Mouse (Mus musculus): ENCODE measurements around the gene R3hdm2. TPM values are rescaled to one million over a fixed set of nuclear protein-coding genes. Genes with fewer than 3 reads are reported as not detected.

Gene R3hdm2
- total and polyA plus RNA-seq, 3 experiments, result 8.2 to 60.6 TPM; not detected in 1

- TF ChIP-seq GABPA (IDR thresholded peaks at IDR 0.05; ENCODE audit: low read depth, low read length), result no peak
- TF ChIP-seq TBP (IDR thresholded peaks at IDR 0.05; ENCODE audit: low read depth, low read length), result no peak
- TF ChIP-seq SIN3A (IDR thresholded peaks at IDR 0.05; ENCODE audit: low read length), result peak; percentile 54
- TF ChIP-seq EP300 (IDR thresholded peaks at IDR 0.05; ENCODE audit: low read depth in 1 of 2, low read length in 2 of 2), result peak in 1 of 2 experiments; percentile 43; a peak in 2 of 4 replicates
- no peak for TF ChIP-seq POLR2AphosphoS5 (IDR thresholded peaks at IDR 0.05; ENCODE audit: borderline replicate concordance, low read depth, low read length)
- TF ChIP-seq MYC (IDR thresholded peaks at IDR 0.05; ENCODE audit: low read depth, low read length), result no peak
- no peak for TF ChIP-seq KAT2A (conservative IDR thresholded peaks at IDR 0.05; ENCODE audit: low read depth, low read length)
- TF ChIP-seq ZC3H11A (IDR thresholded peaks at IDR 0.05; ENCODE audit: low read depth, low read length), result 0 out of 2 replicates have a peak, but pooled peaks have one; percentile 17
- no peak for TF ChIP-seq MEF2A (IDR thresholded peaks at IDR 0.05; ENCODE audit: extremely low read depth, insufficient replicate concordance, low read depth, low read length, poor library complexity, severe bottlenecking)
- TF ChIP-seq HCFC1 (IDR thresholded peaks at IDR 0.05; ENCODE audit: low read depth, low read length), result peak; percentile 71
- TF ChIP-seq E2F4 (IDR thresholded peaks at IDR 0.05; ENCODE audit: borderline replicate concordance, low read depth, low read length), result no peak
Measured at GRCm38 (mm10) chr10:127513501-127514091, 133.5 kb downstream of the R3hdm2 start (continued).

GRCm38 (mm10) chr10:127514111-127514698, 134.1 kb downstream of the R3hdm2 start:
- Histone ChIP-seq H3K79me2 (ENCODE audit: control insufficient read depth, insufficient read depth, low read length, poor library complexity) (peaks cover under 1% of the 10 kb centered on the region), H3K27ac (ENCODE audit: control insufficient read depth, low read depth, low read length) (peak overlapping the region; percentile 83), H3K27me3 (ENCODE audit: control insufficient read depth in 1 of 2, insufficient read depth in 2 of 2, low read length in 2 of 2) (no peaks in the 10 kb centered on the region), H3K9ac (ENCODE audit: control insufficient read depth, low read depth, low read length, poor library complexity, severe bottlenecking) (peak overlapping the region; percentile 65), H3K36me3 (ENCODE audit: control insufficient read depth in 1 of 2, insufficient read depth in 2 of 2, low read length in 2 of 2) (peaks cover 0 to 12% of the 10 kb centered on the region in 2 experiments; a peak in 2 of 4 replicates), H3K4me1 (ENCODE audit: control insufficient read depth in 1 of 2, insufficient read depth in 2 of 2, low read length in 2 of 2) (peaks cover 0 to 35% of the 10 kb centered on the region in 2 experiments; a peak in 3 of 4 replicates), H3K4me3 (ENCODE audit: control insufficient read depth in 1 of 2, insufficient read depth in 1 of 2, low read depth in 2 of 2, low read length in 2 of 2) (peak overlapping the region; percentile 45 to 56), H3K9me3 (replicated peaks; ENCODE audit: insufficient read depth, low read length) (no peaks in the 10 kb centered on the region)
- DNase-seq (ENCODE audit: low read depth, low spot score), result peak; percentile 74
- 0 out of 2 replicates have a peak, but pooled peaks have one; percentile 14 for TF ChIP-seq TBP (IDR thresholded peaks at IDR 0.05; ENCODE audit: low read depth, low read length)
- no peak for TF ChIP-seq HCFC1 (IDR thresholded peaks at IDR 0.05; ENCODE audit: low read depth, low read length)
- peak; percentile 29; the same call in 1 of the 2 replicates for TF ChIP-seq NELFE (IDR thresholded peaks at IDR 0.05; ENCODE audit: low read depth, low read length)
- TF ChIP-seq RAD21 (IDR thresholded peaks at IDR 0.05; ENCODE audit: low read depth, low read length), result no peak
- TF ChIP-seq BHLHE40 (IDR thresholded peaks at IDR 0.05; ENCODE audit: borderline replicate concordance, low read depth, low read length), result peak; percentile 92
- TF ChIP-seq CHD2 (IDR thresholded peaks at IDR 0.05; ENCODE audit: low read length), result no peak
- no peak for TF ChIP-seq MAFK (IDR thresholded peaks at IDR 0.05; ENCODE audit: borderline replicate concordance, low read depth, low read length)
- TF ChIP-seq MAX (IDR thresholded peaks at IDR 0.05; ENCODE audit: low read length), result no peak
- TF ChIP-seq ZMIZ1 (IDR thresholded peaks at IDR 0.05; ENCODE audit: low read depth, low read length), result no peak
- peak; percentile 73; the same call in 1 of the 2 replicates for TF ChIP-seq USF1 (IDR thresholded peaks at IDR 0.05; ENCODE audit: low read depth, low read length)
- no peak for TF ChIP-seq EP300 (IDR thresholded peaks at IDR 0.05; ENCODE audit: low read depth in 1 of 2, low read length in 2 of 2)
- TF ChIP-seq POLR2AphosphoS2 (IDR thresholded peaks at IDR 0.05; ENCODE audit: low read length), result no peak
- TF ChIP-seq MEF2A (IDR thresholded peaks at IDR 0.05; ENCODE audit: extremely low read depth, insufficient replicate concordance, low read depth, low read length, poor library complexity, severe bottlenecking), result no peak
- TF ChIP-seq POLR2A (IDR thresholded peaks at IDR 0.05; ENCODE audit: control insufficient read depth in 1 of 2, insufficient read depth in 1 of 2, low read depth in 1 of 2, low read length in 2 of 2, poor library complexity in 1 of 2), result no peak
- no peak; the same call in none of the 2 replicates for TF ChIP-seq MXI1 (IDR thresholded peaks at IDR 0.05; ENCODE audit: low read depth, low read length)
- no peak for TF ChIP-seq USF2 (IDR thresholded peaks at IDR 0.05; ENCODE audit: borderline replicate concordance in 1 of 2, insufficient read depth in 1 of 2, low read depth in 1 of 2, low read length in 2 of 2)
- TF ChIP-seq ZC3H11A (IDR thresholded peaks at IDR 0.05; ENCODE audit: low read depth, low read length), result no peak
- TF ChIP-seq ELF1 (IDR thresholded peaks at IDR 0.05; ENCODE audit: low read depth, low read length), result no peak
- TF ChIP-seq POLR2AphosphoS5 (IDR thresholded peaks at IDR 0.05; ENCODE audit: borderline replicate concordance, low read depth, low read length), result no peak
- no peak for TF ChIP-seq GATA1 (IDR thresholded peaks at IDR 0.05; ENCODE audit: low read depth, low read length)
- no peak for TF ChIP-seq SMC3 (IDR thresholded peaks at IDR 0.05; ENCODE audit: low read depth, low read length)
- 0 out of 2 replicates have a peak, but pooled peaks have one; percentile 49 for TF ChIP-seq UBTF (IDR thresholded peaks at IDR 0.05; ENCODE audit: borderline replicate concordance, insufficient read depth, low read depth, low read length)
- TF ChIP-seq KAT2A (conservative IDR thresholded peaks at IDR 0.05; ENCODE audit: low read depth, low read length), result no peak
- TF ChIP-seq NRF1 (IDR thresholded peaks at IDR 0.05; ENCODE audit: insufficient read depth, low read depth, low read length, poor library complexity, severe bottlenecking), result no peak
- TF ChIP-seq MYC (IDR thresholded peaks at IDR 0.05; ENCODE audit: low read depth, low read length), result no peak

Data from MEL (cell line).